Mouse (Mus musculus): ENCODE measurements around the gene D10Wsu102e.

DNA sequence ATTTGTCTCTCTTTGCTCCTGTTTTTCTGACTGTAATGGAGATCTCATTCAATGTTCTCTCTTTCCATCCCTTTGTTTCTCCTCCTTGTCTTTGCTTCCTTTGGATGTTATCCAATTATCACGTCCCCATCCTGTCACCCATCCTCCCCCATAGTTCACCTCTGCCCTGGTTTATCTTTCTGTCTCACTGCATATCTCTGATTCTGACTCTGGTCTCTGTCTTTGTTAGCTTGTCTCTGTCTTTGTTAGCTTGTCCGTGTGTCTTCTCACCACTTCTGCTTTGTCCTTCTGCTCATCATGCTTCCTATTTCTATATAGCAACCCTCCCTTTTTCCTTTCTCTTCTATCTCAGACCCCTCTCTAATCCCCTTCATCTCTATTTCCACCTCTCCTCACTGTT lies 23.0 kb downstream of the D10Wsu102e start:
- TF ChIP-seq POLR2A (IDR thresholded peaks at IDR 0.05; ENCODE audit: borderline replicate concordance, insufficient read depth, low read length) (no peak), CTCF (IDR thresholded peaks at IDR 0.05; ENCODE audit: borderline replicate concordance, insufficient read depth, low read depth, low read length) (no peak)
